Mouse (Mus musculus): ENCODE measurements around the gene Msh4.
"Not testable (repeated sequence)": the region's sequence is repeated elsewhere in the genome, so short reads cannot be mapped to it uniquely, and the experiment has no call there.

DNA sequence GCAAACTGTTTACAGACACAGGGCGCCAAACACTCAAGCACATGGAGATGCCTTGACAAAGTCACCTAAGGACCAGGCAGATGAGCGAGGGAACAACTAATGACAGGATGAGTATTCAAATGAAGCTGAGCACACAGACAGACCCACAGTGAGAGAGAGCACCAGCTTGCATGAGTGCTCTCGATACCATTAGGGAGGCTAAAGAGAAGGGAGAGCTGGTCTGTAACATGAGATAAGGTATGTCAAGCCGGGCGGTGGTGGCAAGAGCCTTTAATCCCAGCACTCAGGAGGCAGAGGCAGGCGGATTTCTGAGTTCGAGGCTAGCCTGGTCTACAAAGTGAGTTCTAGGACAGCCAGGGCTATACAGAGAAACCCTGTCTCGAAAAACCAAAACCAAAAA is 45.5 kb downstream of the Msh4 start:
- not testable (repeated sequence) for TF ChIP-seq CTCF, POLR2A (IDR thresholded peaks at IDR 0.05; ENCODE audit: insufficient read depth, low read depth, low read length)

Data from olfactory bulb, adult 2 months (tissue).